Mouse (Mus musculus) neural tube, embryonic 12.5 days (tissue): ENCODE data around the gene Mthfr. TPM values are rescaled to one million over a fixed set of nuclear protein-coding genes. Genes with fewer than 3 reads are reported as not detected.

Experiments used
- ATAC-seq: fragments of 200-750 bp; cut with Nextera tagmentation; 2 replicates; pipeline ENCODE4 v1.8.0; 2017; ENCODE audit warnings: low read depth, mild to moderate bottlenecking, moderate TSS enrichment, moderate library complexity; ENCODE audit not compliant: low FRiP score
- H3K27ac ChIP-seq: fragments of 300-500 bp; sonication (generic); 2 replicates; pipeline ENCODE4 v1.5.1; 2016
- H3K27me3 ChIP-seq: fragments of 300-500 bp; sonication (generic); replicated peaks from 2 replicates; pipeline ENCODE4 v1.6.1; 2016; ENCODE audit warnings: mild to moderate bottlenecking
- H3K36me3 ChIP-seq: fragments of 300-500 bp; sonication (generic); 2 replicates; pipeline ENCODE4 v1.6.1; 2016; ENCODE audit warnings: mild to moderate bottlenecking
- H3K4me1 ChIP-seq: fragments of 300-500 bp; sonication (generic); 2 replicates; pipeline ENCODE4 v1.6.1; 2016
- H3K4me2 ChIP-seq: fragments of 300-500 bp; sonication (generic); replicated peaks from 2 replicates; pipeline ENCODE4 v1.6.1; 2016; ENCODE audit warnings: mild to moderate bottlenecking
- H3K4me3 ChIP-seq: fragments of 300-500 bp; sonication (generic); 2 replicates; pipeline ENCODE4 v1.5.1; 2016
- H3K9ac ChIP-seq: fragments of 300-500 bp; sonication (generic); 2 replicates; pipeline ENCODE4 v1.6.1; 2016; ENCODE audit warnings: mild to moderate bottlenecking
- H3K9me3 ChIP-seq: fragments of 300-500 bp; sonication (generic); 2 replicates; pipeline ENCODE4 v1.6.1; 2016; ENCODE audit warnings: mild to moderate bottlenecking
- WGBS: fragments of 180-500 bp; shearing (Covaris S2); methylation state at CpG from one replicate; pipeline ENCODE4 v1.1.7; 2016; 5-methylcytosine and 5-hydroxymethylcytosine counted together
- polyA plus RNA-seq: library from polyadenylated mRNA; unstranded; fragments of >200 nt; fragmentation: Nextera tagmentation; extraction: Ambion mirVana; gene quantifications from 2 replicates; pipeline ENCODE4 v1.2.1, GENCODE M21; 2016

Gene Mthfr
- polyA plus RNA-seq, 1 experiment from 2014 or later = 30.7 TPM

DNA sequence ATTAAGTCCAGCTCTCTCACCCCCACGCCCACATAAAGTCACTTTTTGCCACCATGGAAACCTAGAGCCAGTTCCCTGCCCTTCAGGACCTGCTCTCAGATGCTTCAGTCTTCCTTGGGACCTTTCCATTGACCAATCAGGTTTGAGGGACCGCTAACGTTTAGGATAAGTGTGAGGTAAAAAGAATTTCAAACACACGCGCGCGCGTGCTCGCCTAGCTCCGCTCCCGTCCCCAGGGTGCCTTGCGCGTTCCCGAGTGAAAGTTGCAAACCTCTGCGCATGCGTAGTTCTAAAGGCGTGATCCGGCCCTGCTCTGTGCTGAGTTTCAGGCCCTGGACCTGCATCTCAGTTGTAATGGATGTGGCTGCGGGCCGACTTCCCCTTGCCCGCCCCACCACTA lies 36.4 kb downstream of the Mthfr start:
- Histone ChIP-seq H3K36me3 (no peaks in the 10 kb centered on the region), H3K9ac (no peak overlapping the region), H3K9me3 (no peaks in the 10 kb centered on the region), H3K27me3 (no peaks in the 10 kb centered on the region), H3K27ac (no peak overlapping the region), H3K4me2 (peak overlapping the region; percentile 53), H3K4me1 (no peaks in the 10 kb centered on the region), H3K4me3 (peak overlapping the region; percentile 15; the same call in 1 of the 2 replicates)
- 0 out of 2 replicates have a peak, but pooled peaks have one; percentile 30 for ATAC-seq
- 40% methylated on average over 21 of the region's 21 CpGs for WGBS

GRCm38 (mm10) chr4:148075881-148076280 lies 37.0 kb downstream of the Mthfr start:
- no peak for ATAC-seq
- Histone ChIP-seq H3K9ac (no peak overlapping the region), H3K4me3 (no peak overlapping the region), H3K36me3 (0 out of 2 replicates have a peak, but pooled peaks cover 4% of the 10 kb centered on the region), H3K4me1 (no peaks in the 10 kb centered on the region), H3K4me2 (no peak overlapping the region), H3K9me3 (no peaks in the 10 kb centered on the region), H3K27me3 (no peaks in the 10 kb centered on the region), H3K27ac (no peak overlapping the region)
- WGBS = 91% methylated on average over 6 of the region's 6 CpGs

DNA sequence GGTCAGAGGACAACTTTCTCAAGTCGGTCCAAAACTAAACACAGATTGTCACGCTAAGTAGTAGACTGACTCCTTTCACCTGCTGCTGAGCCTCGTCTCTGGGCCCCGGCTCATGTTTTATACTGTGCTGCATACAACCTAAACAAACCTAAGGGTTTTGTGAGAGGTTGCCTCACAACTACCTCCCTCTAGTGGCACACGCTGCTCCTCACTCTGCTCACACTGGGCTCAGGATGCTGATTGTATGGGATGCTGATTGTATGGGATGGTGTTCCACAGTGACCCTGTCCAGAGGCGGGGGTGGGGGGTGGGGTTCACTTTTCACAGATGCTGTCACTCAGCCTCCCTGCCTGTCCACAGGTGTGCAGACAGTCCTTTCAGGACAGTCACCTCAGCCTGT lies 40.3 kb downstream of the Mthfr start:
- no peak overlapping the region for H3K9ac ChIP-seq
- peaks cover 5% of the 10 kb centered on the region for H3K4me1 ChIP-seq
- H3K27me3 ChIP-seq = no peaks in the 10 kb centered on the region
- ATAC-seq = no peak
- 75% methylated on average over 6 of the region's 6 CpGs for WGBS
- H3K9me3 ChIP-seq = no peaks in the 10 kb centered on the region
- 0 out of 2 replicates have a peak, but pooled peaks cover 4% of the 10 kb centered on the region for H3K36me3 ChIP-seq
- no peak overlapping the region for H3K4me3 ChIP-seq
- no peak overlapping the region for H3K27ac ChIP-seq
- no peak overlapping the region for H3K4me2 ChIP-seq

GRCm38 (mm10) chr4:148079944-148080596 lies 41.2 kb downstream of the Mthfr start:
- Histone ChIP-seq H3K27me3 (no peaks in the 10 kb centered on the region), H3K4me3 (no peak overlapping the region), H3K9ac (no peak overlapping the region), H3K4me2 (no peak overlapping the region), H3K4me1 (peaks cover 10% of the 10 kb centered on the region), H3K27ac (no peak overlapping the region), H3K9me3 (no peaks in the 10 kb centered on the region), H3K36me3 (0 out of 2 replicates have a peak, but pooled peaks cover 4% of the 10 kb centered on the region)
- 90% methylated on average over 8 of the region's 8 CpGs for WGBS
- ATAC-seq = no peak

GRCm38 (mm10) chr4:148080597-148080973 lies 41.7 kb downstream of the Mthfr start:
- Histone ChIP-seq H3K36me3 (0 out of 2 replicates have a peak, but pooled peaks cover 4% of the 10 kb centered on the region), H3K4me1 (peaks cover 15% of the 10 kb centered on the region), H3K9me3 (no peaks in the 10 kb centered on the region), H3K9ac (no peak overlapping the region), H3K4me2 (no peak overlapping the region), H3K27me3 (no peaks in the 10 kb centered on the region), H3K27ac (no peak overlapping the region), H3K4me3 (no peak overlapping the region)
- ATAC-seq = no peak
- WGBS = 79% methylated on average over 1 of the region's 1 CpGs

DNA sequence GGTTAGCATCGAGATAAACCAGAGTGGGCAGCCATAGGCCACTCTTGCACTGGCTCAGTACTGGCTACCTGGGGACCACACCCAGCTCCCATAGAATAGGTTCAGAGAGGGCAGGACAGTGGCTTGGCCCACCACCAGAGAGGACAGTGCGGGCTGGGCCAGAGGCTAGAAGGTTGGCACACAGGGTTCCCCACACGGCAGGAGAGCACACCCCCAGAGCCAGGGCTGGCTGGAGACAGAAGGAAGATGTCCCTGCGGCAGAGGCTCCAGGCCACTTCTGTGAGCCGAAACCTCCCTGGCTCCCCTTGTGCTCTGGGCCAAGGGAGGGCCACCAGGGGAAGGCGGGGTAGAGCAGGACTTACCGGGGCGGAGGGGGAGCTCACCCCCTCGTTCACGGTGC lies 42.3 kb downstream of the Mthfr start:
- H3K9ac ChIP-seq = no peak overlapping the region
- 92% methylated on average over 10 of the region's 10 CpGs for WGBS
- H3K4me3 ChIP-seq = no peak overlapping the region
- H3K27ac ChIP-seq = no peak overlapping the region
- no peaks in the 10 kb centered on the region for H3K27me3 ChIP-seq
- 0 out of 2 replicates have a peak, but pooled peaks cover 4% of the 10 kb centered on the region for H3K36me3 ChIP-seq
- no peak overlapping the region for H3K4me2 ChIP-seq
- ATAC-seq = no peak
- H3K4me1 ChIP-seq = peaks cover 21% of the 10 kb centered on the region
- H3K9me3 ChIP-seq = no peaks in the 10 kb centered on the region

DNA sequence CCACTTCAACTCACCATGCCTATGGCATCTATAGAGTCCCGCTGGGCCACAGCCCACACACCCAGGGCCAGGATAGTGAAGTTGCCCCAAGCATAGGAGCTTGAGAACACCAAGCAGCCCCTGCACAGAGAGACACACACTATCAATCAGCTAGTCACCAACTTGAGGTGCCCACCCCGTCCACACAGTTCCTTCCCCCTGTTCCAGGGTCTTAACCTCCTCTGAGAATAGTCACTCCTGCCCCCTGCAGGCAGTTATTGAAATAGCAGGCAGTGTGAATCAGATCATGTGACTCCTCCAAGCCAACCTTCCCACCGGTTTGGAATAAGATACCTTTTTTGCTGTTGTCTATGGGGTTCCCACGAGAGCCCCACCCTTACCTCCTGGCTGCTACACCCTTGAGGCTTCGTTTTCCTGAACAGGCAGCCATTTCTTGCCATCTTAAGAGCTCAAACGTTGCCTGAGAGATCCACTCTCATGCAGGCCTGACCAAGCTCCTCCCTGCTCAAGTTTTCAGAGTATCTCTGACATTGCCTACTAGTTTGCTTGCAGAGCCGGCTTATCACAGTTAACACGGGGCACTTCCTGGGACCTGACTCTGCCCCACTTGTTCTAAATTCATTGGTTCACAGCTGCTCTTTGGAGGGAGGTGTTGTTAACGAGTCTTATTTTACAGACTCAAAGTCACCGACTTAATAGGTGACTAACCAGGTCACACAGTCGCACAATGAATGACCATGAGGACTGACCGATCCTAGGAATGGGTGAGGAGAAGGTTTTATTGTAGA lies 43.6 kb downstream of the Mthfr start:
- Histone ChIP-seq H3K4me1 (peaks cover 32% of the 10 kb centered on the region), H3K4me3 (no peak overlapping the region), H3K36me3 (0 out of 2 replicates have a peak, but pooled peaks cover 4% of the 10 kb centered on the region), H3K27ac (no peak overlapping the region), H3K4me2 (no peak overlapping the region), H3K27me3 (no peaks in the 10 kb centered on the region), H3K9me3 (no peaks in the 10 kb centered on the region), H3K9ac (0 out of 2 replicates have a peak overlapping the region, but pooled peaks have one; percentile 21)
- WGBS = 54% methylated on average over 12 of the region's 12 CpGs
- no peak for ATAC-seq

DNA sequence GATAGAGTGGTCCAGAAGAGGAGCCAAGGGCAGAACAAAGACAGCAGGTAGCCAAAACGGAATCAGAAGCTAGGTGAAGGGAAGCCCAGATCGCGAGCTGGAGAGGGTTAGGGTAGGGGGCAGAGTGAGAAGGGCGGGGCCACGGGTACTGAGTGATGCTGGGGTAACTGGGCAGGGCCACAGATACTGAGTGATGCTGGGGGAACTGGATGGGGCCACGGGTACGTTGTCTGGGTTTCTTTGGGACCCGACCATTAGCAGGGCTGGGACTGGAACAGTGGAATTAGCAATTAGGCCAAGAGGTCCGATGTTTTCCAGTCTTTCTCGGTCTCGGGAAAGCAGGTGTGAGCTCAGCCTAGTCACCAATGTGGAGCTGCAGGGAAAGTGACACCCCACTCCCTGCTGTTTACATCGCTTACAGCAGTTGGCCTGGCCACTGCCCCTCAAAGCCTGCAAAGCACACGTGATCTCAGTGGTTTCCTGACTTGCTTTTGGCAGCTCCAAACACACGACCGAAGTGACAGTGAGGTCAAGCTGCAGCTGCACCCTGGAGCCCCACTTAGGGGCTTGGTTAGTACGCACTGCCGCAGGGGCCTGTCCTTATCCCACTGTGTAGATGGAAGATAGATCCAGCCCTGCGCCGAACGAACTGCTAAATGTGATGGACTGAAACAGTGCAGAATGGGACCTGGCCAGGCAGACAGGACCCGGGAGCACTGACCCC lies 44.5 kb downstream of the Mthfr start:
- Histone ChIP-seq H3K4me3 (no peak overlapping the region), H3K4me1 (peaks cover 40% of the 10 kb centered on the region), H3K27ac (no peak overlapping the region), H3K36me3 (0 out of 2 replicates have a peak, but pooled peaks cover 4% of the 10 kb centered on the region), H3K9ac (0 out of 2 replicates have a peak overlapping the region, but pooled peaks have one; percentile 21), H3K27me3 (no peaks in the 10 kb centered on the region), H3K4me2 (no peak overlapping the region), H3K9me3 (no peaks in the 10 kb centered on the region)
- WGBS = 63% methylated on average over 21 of the region's 21 CpGs
- no peak for ATAC-seq

- H3K27me3 ChIP-seq = no peaks in the 10 kb centered on the region
- no peak overlapping the region for H3K4me3 ChIP-seq
- H3K27ac ChIP-seq = no peak overlapping the region
- H3K36me3 ChIP-seq = 0 out of 2 replicates have a peak, but pooled peaks cover 4% of the 10 kb centered on the region
- no peak for ATAC-seq
- no peak overlapping the region for H3K9ac ChIP-seq
- no peak overlapping the region for H3K4me2 ChIP-seq
- no peaks in the 10 kb centered on the region for H3K9me3 ChIP-seq
- 6% methylated on average over 8 of the region's 8 CpGs for WGBS
- peaks cover 40% of the 10 kb centered on the region for H3K4me1 ChIP-seq
Measured at GRCm38 (mm10) chr4:148084261-148084714, 45.4 kb downstream of the Mthfr start.

DNA sequence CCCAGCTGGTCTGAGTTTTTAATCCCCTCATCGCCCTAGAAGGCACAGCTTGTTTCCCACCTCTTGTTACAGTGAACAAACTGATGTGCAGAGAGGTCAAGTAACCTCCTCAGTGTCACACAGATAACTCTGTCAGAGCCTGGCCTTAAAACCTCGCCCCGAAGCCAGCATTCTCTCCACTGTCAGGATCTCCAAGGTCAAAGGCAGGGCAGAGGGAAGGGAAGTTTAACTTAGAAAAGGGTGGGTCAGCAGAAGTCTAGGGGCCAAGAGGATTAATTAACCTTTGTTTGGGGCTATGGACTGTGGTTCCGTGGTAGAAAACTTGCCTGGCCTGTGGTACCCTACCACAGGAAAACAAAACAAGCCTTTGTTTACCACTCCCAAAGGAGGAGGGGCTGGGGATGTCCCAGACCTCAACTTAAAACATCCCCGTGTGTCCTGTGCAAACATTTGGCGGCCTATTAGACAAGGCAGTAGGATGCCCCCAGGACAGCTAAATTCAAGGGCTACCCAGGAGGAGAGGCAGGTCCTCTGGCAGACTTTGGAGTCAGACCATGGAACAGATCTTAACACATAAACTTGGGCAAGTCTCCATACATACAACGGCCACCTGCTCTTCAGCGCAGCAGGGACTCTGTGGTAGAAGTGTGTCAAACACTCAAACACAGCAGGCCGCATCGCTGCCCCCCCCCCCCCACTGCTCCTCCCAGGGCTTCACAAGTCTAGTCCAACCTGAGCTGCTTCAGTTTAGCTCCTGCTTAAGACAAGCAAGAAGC lies 46.4 kb downstream of the Mthfr start:
- H3K36me3 ChIP-seq = 0 out of 2 replicates have a peak, but pooled peaks cover 3% of the 10 kb centered on the region
- peaks cover 40% of the 10 kb centered on the region for H3K4me1 ChIP-seq
- no peaks in the 10 kb centered on the region for H3K27me3 ChIP-seq
- no peak overlapping the region for H3K4me2 ChIP-seq
- no peak overlapping the region for H3K4me3 ChIP-seq
- no peaks in the 10 kb centered on the region for H3K9me3 ChIP-seq
- no peak overlapping the region for H3K9ac ChIP-seq
- ATAC-seq = no peak
- H3K27ac ChIP-seq = no peak overlapping the region
- WGBS = 39% methylated on average over 10 of the region's 10 CpGs

DNA sequence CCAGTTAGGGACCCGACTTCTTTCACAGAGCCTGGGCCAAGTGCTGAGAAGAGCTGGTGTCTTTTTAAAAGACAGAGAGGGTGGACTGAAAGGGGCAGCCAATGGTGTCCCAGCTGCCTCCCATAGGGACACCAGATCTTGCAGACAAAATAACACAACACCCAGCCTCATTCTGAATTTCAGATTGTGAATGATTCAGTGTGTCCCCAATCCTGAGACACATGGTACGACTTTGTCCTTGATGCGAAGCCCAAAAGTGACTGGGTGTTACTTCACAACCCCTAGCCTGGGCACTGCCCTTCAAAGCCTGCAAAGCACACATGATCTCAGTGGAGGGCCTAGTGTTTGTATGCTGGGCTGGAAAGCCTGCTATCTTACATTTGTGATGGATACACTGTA lies 47.0 kb downstream of the Mthfr start:
- H3K4me1 ChIP-seq = peaks cover 40% of the 10 kb centered on the region
- WGBS = 76% methylated on average over 3 of the region's 3 CpGs
- no peaks in the 10 kb centered on the region for H3K9me3 ChIP-seq
- ATAC-seq = no peak
- H3K4me2 ChIP-seq = no peak overlapping the region
- no peaks in the 10 kb centered on the region for H3K27me3 ChIP-seq
- H3K4me3 ChIP-seq = no peak overlapping the region
- H3K9ac ChIP-seq = no peak overlapping the region
- H3K27ac ChIP-seq = no peak overlapping the region
- no peaks in the 10 kb centered on the region for H3K36me3 ChIP-seq
